Mouse (Mus musculus) bone marrow macrophage, adult 2 months (primary cell): Measurements from ENCODE around the gene Tmed2.

Experiments used
- CTCF ChIP-seq: IDR thresholded peaks from 2 replicates; pipeline ENCODE4 v1.5.1; 2012; ENCODE audit warnings: low read depth, mild to moderate bottlenecking, low read length, moderate library complexity
- POLR2A ChIP-seq: IDR thresholded peaks from 2 replicates; pipeline ENCODE4 v1.6.1; 2012; ENCODE audit warnings: mild to moderate bottlenecking, low read depth, low read length, borderline replicate concordance

DNA sequence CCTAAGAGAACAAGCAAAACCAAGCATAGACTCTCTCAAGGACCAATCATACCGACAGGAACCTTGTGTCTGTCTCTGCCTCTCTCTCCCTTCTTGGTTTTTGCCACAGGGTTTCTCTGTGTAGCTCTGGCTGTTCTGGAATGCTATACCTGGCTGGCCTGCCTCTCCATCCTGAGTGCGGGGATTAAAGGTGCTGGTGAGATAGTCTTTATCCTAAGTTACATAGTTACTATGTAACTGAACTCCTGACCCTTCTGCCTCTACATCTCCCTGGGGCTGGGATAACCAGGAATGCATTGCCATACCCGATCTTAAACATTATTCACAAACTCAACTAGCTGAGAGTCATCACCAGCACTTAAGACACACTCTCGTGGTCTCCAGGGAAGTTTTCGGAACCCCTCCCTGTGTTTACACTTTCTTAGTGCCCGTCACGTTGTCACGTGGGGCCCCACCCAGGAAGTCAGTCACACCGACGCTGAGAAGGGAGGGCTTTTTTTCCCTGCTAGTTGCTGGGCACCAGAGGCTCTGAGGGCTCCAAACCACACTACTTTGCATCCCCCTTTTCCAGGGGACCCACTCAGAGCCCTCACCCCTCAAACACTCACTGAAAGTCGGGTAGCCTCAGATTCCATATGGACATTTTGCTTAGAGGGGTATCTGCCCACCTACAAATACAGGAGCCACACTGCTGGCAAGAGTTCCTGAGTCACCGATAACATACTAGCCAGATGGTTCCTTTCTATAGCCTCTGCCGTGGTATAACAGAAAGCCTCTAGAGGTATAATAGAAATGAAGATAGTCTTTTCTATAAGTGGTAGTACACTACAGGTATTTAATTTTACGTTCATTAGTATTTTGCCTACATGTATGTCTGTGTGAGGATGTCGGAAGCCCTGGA lies 43.6 kb upstream of the Tmed2 start:
- TF ChIP-seq CTCF = no peak
- no peak for TF ChIP-seq POLR2A
